Mouse (Mus musculus) urinary bladder, adult 2 months (tissue): ENCODE measurements at regions not wholly inside any gene's neighbourhood (a gene's known extent, or its start where the extent isn't known, plus 50 kb on each side); places are given as distances from the start of the nearest gene placed in this dataset.

Experiments
- DNase-seq: peaks from one replicate; pipeline ENCODE4 v3.0.0; 2022; ENCODE audit warnings: low spot score

DNA sequence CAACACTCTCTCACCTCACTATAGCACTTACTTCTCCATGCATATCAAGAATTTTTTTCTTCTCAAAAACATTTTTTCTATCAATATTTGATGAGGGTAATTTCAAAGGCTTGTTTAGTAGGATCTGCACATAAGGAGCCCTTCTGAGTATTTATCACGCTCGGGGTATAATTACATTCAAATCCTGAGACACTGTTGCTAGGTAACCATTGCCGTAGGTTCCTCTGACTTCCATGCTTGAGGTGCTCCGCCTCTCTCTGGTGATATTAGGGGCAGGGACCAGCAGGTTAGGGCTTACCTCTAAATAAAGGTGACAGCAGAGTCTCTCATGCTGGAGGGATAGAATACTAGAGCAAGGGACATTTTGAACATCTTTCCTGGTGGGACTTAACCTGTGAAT lies 54.4 kb upstream of the 9630041A04Rik start:
- DNase-seq: no peak

DNA sequence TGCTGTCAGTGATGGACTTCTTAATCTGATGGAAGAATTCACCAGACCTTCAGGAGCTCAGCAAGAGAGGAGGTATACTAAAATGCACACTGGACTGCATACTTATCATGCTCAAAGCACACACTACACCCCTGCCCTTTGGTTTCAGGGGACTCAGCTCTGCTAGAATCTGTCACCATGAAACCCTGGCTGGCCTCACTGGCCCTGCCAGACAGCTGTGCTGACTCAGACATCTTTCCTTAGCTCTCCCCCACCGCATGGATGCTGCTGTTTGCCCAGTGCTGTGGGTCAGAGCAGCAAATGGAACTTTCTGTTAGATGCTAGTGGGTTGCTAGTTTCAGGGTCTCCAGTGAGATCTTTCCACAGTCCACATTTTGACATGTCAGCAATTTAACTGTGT lies 64.9 kb upstream of the 9630041A04Rik start:
- DNase-seq: no peak

DNA sequence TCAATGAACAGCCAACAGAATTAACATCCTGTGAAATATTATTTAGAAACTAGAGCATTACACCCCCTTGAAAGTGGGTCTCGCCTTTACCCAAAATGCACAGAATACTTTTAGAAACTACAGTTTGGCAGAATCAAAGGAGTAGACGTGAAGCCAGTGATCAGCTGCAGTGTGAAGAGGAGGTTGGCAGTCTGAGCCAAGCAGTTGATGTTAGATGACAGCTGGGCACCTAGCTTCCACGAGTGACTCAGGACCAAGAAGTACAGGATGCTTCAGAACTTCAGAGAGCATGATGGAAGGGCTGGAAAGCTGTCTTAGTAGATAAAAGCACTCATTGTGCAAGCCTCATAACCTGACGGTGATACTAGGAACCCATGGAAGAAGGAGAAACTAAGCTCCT lies 65.6 kb upstream of the 9630041A04Rik start:
- no peak for DNase-seq

DNA sequence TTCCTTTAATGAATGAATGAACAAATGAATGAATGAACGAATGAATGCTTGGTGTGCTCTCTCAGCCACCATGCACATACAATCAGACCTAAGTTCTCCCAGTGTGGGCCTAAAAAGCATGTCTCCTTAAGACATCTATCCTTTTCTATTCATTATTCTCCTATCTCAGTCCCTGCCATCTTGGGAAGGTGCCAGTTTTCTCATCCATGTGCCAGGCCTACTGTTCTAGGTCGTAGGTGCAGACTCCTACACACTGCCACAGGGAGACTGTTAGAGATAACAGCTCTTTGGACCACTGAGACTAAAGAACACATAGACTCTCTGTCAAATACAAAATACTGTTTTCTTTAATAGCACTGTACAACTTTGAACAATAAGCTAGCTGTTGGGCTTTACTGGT lies 66.2 kb upstream of the 9630041A04Rik start:
- no peak for DNase-seq

DNA sequence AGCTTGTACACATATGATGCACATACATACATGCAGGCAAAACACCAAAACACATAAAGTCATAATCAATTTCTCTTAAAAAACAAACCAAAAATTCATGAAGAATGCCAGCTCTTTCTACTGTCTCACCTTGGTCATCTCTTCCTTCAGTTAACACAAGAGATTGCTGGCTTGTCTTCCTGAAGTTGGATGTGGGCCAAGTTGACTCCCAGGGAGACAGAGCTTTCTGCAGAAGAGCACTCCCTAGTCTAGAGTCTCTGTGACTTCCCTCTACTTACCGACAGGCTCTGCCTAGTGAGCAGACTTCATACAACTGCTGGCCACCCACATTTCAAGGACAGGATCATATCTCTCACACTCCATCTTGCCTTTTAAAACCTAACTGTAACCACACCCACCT lies 70.7 kb upstream of the 9630041A04Rik start:
- DNase-seq: no peak

DNA sequence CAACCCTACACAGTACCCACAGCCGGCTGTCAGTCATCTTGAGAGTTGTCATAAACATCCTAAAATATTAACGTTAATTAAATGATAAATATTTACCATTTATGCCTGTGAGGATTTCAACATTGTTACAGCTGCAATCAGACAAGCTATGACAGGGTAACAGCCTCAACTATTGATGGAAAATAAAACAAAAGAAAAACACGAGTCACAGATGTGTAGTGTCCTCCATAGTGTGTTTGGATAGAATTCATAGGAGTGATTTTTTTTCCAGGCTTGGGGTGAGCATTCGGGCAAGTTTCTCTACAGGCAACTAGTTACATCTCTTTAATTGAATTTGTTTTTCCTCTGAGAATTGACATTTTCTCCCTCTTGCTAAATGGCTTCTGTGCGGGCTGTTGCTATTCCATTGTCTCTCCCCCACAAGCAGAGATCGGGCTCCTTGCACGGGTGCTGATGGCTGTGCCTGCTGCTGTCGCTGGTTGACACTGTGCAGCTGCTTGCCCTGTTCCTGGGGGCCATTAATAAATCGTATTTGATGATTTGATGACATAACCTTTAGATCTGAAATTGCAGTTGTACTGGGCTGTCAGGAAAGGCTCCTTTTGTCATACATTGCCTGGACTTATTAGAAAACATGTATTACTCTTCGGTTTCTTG lies 120.6 kb upstream of the 9630041A04Rik start:
- no peak for DNase-seq

DNA sequence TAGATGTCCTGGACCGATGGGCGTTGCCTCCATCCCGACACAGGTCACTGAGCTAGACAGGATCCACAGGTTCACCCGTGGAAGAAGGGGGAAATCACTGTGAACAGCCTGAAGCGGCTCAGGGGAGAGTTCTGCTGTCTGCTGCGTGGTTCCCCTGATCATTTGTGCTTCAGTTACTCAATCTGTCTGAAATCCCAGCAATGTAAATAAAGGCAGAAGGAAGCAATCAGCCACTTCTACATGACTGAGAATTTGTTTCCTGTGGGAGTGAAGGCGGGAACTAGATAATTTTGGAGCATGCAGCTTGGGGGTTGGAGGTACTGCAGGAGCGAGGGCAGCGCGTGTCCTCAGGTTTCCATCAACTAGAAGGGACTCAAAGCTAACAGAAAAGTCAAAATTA lies 122.3 kb upstream of the 9630041A04Rik start:
- DNase-seq: no peak

DNA sequence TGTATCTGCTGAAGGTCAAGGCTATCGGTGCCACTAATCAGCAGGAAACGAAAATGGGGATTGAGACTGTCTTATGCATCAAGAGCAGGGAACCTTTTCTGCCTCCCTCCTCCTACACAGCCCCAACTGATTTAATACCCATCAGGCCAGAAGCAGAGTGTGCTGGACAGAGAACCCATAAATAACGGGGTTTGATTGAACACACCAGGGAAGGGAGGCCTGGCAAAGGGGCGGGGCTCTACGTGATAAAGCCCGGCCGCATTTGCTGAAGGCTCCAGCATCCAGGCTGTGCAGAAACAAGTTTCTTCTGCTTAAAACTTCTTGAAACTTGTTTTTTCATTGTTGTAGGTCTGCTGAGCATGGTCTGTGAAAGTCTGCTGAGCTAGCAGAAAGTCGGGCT lies 127.4 kb upstream of the 9630041A04Rik start:
- no peak for DNase-seq

DNA sequence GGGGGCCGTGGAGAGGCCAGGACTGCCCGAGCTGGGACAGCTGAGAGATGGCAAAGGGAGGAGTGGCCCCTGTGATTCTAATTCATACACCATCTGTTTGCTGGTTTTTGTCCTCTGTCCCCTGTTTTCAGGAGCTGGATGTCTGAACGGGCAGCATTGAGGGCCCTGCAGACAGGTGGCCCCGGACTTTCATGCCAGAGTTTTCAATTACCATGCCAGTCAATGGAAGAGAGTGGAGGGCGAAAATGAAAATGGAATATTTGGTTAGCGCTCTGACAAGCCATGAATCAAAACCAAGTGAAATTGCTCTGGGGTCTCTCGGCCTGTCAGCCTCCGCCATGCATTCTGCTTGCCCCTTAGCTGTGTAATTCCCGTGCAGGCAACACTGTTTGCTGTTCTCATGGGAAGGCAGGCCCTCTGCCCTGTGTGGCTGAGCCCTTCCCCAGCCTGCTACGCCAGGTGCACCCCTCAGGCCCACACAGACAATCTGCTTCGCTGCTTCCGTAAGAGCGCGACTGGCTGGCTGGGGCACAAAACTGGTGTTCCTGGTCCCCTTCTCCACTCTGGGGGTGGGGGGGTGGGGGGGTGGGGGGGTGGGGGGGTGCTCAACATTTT lies 127.9 kb upstream of the 9630041A04Rik start:
- no peak for DNase-seq

DNA sequence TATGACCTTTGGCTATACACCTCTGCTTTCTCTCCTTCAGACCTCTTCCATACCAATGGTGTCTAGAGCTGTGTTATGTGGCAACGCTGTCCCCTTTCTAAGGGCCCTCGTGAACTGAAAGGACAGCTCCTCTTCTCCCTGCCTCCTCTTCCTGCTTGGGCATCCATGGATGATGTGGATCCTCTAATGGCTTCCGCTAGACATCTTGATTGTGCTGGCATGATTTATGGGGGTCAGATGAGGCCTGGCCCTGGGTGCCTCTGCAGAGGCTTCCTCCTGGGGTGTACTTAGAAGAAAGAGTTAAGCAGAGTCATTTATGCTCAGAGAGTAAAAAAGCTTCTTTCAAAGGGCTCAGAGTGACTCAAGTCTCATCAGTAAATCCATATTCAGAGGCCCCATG lies 131.5 kb upstream of the 9630041A04Rik start:
- no peak for DNase-seq

DNA sequence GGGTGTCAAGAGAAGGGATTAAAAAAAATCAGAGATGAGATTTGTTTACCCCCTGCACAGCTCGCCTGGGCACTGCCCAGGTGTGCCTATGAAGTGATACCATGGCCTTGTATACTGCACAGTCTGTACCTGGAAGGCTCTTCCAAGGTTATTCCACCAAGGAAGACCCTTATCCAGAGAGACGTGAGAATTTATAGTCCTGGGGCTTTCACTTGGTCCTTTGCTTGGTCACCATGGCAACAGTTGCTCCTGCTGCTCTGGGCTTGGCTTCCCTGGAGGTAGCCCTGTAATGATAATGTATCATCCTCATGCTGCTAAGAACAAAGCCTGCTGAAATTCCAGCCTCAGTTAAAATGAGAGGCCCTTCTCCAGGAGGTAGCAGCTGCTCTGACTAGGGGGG lies 143.7 kb upstream of the 9630041A04Rik start:
- no peak for DNase-seq

DNA sequence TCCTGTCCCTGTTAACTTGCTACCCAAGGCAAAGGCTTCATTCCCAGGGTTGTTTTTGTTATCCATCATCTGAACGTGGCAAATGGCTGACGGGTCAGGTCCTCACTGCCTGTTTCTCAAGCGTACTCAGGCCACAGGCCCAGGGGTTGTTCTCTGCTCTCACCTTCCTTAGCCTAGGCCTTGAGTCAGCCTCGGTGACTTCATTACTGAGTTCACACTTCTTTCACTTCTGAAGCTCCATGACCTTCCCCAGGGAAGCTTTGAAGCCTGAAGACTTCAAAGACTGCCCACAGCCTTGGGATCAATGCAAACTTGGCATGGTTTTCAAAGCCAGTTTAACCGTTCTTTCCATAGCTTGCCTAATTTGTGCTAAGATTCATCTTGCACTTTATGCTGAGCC lies 145.3 kb upstream of the 9630041A04Rik start:
- no peak for DNase-seq

DNA sequence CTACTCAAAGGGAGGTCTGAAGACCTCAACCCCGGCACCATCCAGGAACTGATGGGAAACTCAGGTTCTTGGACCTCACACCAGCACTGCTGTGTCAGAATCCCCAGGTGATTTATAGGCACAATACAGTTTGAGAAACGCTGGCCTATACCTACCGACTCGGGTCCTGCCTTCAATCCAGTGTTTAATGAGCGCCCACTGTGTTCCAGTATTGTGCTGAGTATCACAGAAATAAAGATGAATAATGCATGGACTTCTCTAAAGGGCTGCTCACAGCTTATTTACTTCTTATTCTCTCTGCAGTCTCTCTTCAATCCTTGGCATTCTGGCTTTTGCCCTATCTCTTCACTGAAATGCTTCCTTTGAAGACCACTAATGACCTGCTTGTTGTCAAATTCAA lies 146.8 kb upstream of the 9630041A04Rik start:
- no peak for DNase-seq

DNA sequence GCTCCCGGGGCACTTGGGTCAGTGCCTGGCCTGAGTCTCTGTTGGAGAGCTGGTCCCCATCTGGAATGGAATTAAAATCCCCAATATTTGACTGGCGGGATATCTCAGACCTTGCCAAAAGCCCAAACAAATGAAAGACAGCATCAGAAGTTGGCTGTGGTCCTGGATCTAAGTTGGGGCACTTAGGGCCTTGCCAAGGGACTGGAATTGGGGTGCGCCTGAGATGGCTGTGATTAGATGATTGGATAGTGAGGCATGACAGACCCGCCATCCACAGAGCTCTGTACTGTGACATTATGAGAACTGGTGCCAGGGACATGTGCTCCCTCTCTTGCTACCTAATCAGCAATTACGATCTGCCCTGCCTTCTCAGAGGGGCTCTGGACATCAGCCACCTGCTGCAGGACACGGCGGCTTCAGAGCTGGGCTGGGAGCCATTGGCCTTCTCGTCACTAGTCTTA lies 151.0 kb upstream of the 9630041A04Rik start:
- DNase-seq: no peak

DNA sequence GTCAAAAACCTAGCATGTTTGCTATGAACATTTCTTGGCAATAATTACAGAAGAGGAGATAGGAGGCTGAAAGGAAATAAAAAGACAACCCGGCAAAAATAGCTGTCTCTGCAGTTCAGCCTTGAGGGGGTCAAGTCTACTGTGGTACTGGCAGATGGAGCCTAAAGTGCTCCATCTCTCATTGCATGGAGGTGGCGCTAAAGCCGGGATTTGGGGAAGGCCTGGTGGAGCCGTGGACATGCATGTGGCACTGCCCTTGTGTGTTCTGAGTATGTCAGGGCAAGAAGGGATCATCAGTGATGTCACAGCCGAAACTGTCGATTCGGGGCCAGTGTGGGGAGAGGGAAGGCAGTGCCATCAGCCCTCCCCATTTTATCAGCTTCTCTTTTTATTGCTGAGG lies 161.3 kb upstream of the 9630041A04Rik start:
- DNase-seq: no peak

DNA sequence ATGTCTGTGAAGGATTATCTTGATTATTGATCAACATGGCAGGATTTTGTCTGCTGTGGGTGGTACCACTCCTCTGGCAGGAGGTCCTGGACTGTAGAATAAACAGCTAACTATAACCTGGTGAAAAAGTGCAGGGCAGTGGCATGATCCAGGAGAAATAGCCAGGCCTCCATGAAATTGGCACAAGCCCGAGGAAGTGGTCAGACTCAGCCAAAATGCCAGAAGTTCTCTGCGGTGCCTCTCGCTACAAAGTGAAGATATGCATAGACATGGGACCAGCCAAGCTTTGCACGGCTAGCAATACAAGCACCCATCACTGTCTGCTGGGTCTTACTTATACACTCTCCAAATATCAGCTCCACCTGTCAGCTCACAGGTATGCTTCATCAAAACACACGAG lies 167.6 kb upstream of the 9630041A04Rik start:
- no peak for DNase-seq

DNA sequence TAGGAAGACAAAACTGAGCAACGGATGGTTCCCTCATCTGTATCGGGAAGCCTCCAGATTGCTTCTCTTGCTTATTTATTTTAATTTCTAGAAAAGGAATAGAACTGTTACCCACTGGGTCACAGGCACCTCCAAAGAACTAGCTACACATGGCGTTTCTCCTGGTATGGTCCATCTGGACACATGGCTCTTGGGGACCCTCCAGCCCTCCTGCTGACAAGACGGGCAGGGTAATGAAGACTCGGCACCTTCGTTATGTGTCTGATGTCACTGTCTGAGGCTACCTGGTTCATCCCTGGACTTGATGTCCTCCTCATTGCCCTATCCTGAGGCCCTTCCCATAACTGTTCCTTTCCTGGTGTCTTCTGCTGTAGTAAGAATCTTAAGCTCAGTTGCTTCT lies 170.3 kb upstream of the 9630041A04Rik start:
- no peak for DNase-seq

DNA sequence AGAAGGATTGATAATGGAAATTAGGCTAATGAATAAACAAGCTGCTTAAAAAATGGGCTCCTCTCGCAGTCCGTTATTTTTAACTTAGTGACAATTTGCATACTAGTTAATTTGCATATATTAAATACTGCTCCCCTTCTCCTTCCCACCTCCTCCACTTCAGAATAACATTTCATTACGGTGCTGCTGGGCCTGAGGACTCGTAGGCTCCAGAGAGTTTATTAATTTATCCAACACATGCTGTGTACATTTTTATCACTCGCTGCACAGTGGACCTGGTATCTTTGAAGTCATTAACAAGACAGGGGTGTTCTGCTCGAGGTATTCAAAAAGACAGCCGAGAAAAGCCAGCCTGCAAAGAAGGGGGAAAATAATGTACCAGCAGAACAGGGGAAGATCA lies 170.7 kb upstream of the 9630041A04Rik start:
- DNase-seq: no peak

DNA sequence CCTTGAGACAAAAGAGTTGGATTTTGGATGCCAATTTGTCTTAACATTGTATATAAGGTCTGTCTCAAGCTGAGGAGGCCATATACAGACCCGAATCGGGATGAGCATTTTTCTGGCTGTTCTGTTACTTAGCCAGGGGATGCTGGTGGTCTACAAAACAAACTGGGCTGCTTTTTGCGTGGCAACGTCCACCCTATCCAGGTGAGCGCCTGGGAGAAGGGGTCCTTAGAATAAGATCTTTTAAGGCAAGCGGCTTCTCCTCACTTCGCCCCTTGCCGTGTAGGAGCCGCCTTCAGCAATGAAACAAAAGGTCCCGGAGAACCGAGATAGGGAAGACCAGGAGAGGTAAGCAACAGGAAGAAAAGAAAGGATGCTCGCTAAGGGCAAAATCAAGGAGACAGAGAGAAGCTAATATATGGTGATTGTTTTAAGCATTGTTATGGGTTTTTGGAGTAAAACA lies 171.2 kb upstream of the 9630041A04Rik start:
- no peak for DNase-seq

DNA sequence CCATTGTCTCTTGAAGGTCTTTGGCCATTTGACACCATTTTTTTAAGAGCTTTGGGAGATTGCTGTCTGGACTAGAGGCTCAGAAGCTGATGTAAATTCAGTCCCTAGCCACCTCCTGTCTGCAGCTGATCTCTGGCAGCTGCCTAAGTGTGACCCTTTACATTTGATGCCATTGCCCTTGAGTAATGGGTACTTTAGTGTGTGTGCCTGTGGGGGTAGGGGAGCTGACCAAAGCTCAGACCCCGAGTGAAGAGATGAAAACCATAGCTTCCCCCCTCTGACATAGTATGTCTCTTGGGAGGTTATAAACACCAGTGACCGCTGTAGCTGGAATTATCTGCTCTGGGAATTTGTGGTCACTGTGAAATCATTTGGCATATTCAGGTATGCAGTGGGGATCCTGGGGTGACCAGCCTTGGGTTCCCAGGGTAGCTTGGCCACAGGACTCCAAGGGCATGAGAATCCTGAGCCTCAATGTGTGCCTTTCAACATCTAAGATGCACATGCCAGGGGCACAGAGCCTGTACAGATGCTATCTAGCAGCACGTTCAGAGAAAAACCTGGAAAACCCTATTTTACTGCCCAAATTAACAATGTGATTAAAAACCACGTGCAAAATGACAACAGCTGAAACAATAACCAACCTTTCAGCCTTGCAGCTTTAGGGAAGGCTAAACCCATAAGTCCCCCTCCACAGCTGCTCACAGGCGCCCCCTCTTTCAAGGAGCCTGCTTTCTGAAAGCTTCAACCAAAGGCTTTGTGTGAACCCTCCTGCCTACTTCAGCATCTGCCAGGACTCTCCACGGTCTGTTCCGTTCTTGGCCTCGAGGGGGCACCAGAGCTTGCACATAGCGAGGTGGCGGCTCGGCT lies 171.9 kb upstream of the 9630041A04Rik start:
- peak; percentile 55 for DNase-seq

DNA sequence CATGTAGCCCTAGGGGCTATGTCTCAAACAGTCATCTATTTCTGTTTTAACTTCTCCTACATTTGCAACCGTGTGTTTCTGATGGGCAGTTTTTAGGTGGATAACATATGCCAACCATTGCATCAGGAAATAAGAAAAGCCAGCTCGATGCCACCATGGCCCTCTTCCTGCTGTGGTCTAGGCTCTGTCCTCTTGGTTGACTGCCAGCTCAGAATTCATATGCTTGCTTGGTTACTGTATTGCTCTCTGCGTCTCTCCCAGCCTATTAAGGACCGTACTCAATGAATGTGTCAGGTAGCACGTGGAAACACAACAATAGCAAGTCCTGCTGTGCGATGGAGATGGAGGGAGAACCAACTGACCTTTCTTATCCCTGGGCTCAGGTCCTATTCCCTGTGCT lies 174.4 kb upstream of the 9630041A04Rik start:
- no peak for DNase-seq

DNA sequence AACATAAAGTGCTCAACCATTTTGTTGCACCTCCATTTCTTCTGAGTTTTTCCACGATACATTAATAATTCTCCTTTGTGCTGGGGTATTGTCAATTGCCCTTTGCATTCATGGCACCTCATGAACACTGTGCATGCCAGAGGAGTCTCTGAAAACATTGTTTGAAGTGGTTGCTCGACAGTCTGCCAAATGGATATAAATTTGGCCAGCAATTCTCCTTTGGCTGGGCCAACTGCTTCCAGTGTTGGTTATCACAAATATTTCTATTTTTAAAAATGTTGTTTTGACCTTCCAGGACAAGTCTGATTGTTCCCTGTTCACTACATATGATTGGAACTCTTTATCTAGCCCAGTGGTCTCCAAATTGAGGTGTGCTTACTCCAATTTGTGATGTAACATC lies 184.1 kb upstream of the 9630041A04Rik start:
- no peak for DNase-seq

DNA sequence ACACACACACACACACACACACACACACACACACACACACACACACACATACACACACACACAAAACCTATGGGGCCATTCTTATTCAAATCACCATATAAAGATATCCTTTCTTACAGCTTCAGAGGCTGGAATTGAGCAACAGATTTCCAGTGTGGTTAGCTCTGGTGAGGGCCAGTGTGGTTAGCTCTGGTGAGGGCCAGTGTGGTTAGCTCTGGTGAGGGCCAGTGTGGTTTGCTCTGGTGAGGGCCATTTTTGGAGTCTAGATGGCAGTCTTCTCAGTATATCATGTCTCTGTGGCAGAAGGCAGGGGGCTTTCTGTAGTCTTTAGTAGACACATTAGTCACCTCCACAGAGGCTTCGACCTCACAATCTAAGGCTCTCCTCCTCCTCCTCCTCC lies 191.5 kb upstream of the 9630041A04Rik start:
- no peak for DNase-seq
